Mouse (Mus musculus): ENCODE measurements around the gene Hist1h1d.
"Not testable (repeated sequence)": the region's sequence is repeated elsewhere in the genome, so short reads cannot be mapped to it uniquely, and the experiment has no call there.

The Hist1h1d gene

GRCm38 (mm10) chr13:23573034-23573897 is 20.2 kb downstream of the Hist1h1d start:
- not testable (repeated sequence) for DNase-seq (ENCODE audit: low spot score)

GRCm38 (mm10) chr13:23573898-23574524 is 20.9 kb downstream of the Hist1h1d start, which contains the start of the genes Hist1h2bf and Hist1h2ad:
Gene Hist1h2bf, minus strand, starts transcription at chr13:23574196.
Gene Hist1h2ad, plus strand, starts transcription at chr13:23574381.
- peak; percentile 80 for DNase-seq (ENCODE audit: low spot score)

DNA sequence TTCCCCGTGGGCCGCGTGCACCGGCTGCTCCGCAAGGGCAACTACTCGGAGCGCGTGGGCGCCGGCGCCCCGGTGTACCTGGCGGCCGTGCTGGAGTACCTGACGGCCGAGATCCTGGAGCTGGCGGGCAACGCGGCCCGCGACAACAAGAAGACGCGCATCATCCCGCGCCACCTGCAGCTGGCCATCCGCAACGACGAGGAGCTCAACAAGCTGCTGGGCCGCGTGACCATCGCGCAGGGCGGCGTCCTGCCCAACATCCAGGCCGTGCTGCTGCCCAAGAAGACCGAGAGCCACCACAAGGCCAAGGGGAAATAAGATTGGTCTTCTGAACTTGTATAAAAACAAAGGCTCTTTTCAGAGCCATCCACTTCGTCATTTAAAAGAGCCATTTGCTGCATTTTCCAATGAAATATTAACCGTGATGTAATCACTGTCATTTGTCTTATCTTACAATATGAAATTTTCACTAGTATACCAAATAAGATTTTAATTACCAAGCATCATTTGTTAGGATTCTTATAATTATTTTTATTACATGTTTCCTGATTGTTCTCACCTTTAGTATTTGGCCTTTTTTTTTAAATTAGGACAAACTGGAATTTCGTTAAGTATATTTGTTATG is 21.6 kb downstream of the Hist1h1d start:
- DNase-seq (ENCODE audit: low spot score), result not testable (repeated sequence)

DNA sequence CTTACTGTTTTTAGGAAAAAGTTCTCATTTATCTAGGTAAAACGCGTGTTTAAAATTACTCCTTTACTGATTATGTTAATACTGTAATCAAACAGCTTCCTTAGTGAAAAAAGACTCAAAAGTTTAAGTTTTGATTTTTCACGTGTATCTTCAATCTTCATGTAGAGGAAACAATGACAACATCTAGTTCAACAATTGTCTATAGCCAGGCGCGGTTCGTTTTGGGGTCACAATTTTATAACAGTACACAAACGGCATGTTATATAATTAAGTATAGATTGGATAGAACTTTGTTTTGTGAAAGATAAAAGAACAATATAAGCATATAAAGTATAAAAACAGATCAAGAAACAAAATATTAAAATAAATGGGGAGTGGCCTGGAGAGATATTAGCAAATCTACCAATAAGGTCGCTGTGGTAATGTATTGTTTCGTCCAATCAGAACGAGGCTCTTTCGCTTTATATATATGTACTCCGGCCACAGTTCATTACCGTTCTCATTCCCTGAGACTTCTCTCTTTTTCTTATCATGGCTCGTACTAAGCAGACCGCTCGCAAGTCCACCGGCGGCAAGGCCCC is 22.3 kb downstream of the Hist1h1d start, which contains the start of gene Hist1h3d:
Gene Hist1h3d (plus strand): TSS at position 493 of the 581 bp plus-strand sequence.
- no peak for DNase-seq (ENCODE audit: low spot score)

- DNase-seq (ENCODE audit: low spot score), result not testable (repeated sequence)
Observed at GRCm38 (mm10) chr13:23575864-23576313, 22.8 kb downstream of the Hist1h1d start.

DNA sequence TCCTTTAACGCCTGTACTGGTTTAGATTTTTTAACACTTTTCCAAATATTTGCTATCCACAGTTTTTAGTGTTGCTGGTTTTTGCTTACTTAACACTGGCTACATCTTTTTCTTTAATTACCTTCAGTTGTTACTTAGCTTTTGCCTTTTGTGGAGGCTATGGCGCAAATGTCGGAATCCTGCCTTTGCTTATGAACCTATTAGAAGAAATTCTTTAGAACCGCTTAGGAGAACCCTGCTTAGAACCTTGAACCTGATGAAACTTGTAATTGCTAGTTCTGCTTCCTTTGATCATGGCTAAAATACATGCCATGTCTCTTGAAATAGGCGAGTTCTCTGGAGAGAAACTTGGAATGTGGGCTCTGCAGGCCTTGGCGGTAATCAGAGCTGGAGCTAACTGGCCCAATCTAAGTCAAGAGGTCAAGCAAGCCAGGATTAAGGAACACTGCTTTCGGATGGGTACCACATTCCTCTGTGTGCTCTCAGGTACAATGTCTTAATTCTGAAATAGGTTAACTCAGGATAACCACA is 23.4 kb downstream of the Hist1h1d start:
- no peak for DNase-seq (ENCODE audit: low spot score)

- DNase-seq (ENCODE audit: low spot score), result no peak
Observed at GRCm38 (mm10) chr13:23576906-23577639, 24.0 kb downstream of the Hist1h1d start.

- DNase-seq (ENCODE audit: low spot score), result no peak
Observed at GRCm38 (mm10) chr13:23577835-23578234, 24.8 kb downstream of the Hist1h1d start.

GRCm38 (mm10) chr13:23581408-23582218 is 28.6 kb downstream of the Hist1h1d start, which contains the start of gene Hist1h4d:
Gene Hist1h4d, plus strand, starts transcription at chr13:23581598.
- DNase-seq (ENCODE audit: low spot score), result peak; percentile 91

DNA sequence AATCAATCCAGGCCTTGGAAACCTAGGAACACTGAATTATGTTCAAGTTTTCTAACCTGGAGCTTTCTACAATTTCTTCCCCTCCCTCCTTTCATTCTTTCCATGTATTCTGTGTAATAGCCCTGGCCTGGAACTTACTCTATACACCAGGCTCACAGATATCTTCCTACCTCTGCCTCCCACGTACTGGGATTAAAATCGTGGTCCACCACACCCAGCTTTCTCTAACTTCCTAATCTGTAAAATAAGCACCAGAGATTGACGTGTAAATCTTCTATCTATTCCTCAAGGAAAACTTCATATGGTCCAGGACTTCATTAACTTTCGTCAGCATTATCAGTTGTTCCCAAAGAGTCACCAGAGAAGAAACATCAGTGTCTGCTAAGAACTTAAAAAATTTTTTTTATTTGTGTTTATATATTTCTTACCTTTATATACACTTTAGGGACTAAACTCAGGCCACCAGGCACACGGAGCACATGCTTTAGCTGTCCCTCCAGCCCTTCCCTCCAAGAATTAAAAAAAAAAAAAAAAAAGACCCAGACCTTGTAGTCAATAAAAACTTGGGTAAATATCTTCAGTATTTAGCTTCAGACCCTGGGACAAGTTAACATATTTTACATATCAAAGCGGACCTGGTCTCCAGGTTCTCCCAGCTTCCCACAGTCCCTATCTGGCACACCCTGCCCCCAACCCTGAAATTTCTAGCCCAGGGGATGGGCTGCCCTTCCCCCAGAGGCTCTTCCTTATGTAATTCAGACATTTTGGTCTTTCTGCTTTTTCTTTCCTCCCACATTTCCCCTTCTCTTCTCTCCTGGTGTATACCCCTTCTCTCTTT is 29.4 kb downstream of the Hist1h1d start:
- no peak for DNase-seq (ENCODE audit: low spot score)

GRCm38 (mm10) chr13:23583387-23584068 is 30.5 kb downstream of the Hist1h1d start:
- no peak for DNase-seq (ENCODE audit: low spot score)

DNA sequence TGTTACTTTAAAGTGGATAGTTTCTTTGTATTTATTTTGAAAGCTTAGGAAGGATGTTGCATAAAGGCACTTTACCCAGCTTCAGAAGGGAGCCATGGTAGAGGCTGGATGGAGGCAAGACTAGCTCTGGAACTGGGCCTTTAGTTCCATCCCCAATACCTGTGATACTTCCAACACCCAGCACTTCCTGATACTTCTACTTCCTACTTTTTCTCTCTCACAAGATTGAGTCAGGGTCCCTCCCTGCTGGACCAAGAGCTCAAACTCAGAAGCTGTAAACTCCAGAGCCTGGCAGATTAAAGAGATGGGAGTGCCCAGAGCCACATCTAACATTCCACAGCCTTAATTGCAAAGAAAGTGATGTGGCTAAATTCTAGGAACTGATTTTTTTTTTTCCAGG is 31.3 kb downstream of the Hist1h1d start:
- no peak for DNase-seq (ENCODE audit: low spot score)

GRCm38 (mm10) chr13:23585029-23585441 is 32.0 kb downstream of the Hist1h1d start:
- peak; percentile 74 for DNase-seq (ENCODE audit: low spot score)

DNA sequence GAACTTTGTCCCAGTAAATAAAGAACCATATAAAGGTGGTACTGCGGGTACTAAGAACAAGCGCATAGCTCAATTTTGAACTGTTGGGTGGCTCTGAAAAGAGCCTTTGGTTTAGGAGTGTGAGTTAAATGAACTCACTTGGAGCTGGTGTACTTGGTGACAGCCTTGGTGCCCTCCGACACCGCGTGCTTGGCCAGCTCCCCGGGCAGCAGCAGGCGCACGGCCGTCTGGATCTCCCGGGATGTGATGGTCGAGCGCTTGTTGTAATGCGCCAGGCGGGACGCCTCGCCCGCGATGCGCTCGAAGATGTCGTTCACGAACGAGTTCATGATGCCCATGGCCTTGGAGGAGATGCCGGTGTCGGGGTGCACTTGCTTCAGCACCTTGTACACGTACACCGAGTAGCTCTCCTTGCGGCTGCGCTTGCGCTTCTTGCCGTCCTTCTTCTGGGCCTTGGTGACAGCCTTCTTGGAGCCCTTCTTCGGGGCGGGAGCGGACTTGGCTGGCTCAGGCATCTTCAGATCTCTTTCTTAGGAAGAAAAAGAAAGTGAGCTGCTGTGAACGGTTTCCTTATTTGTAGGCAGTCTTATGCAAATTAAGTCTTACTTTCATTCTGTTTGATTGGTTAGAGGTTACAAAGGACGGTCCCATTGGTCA is 32.5 kb downstream of the Hist1h1d start:
- DNase-seq (ENCODE audit: low spot score), result peak; percentile 58

- DNase-seq (ENCODE audit: low spot score), result no peak
Observed at GRCm38 (mm10) chr13:23586099-23586939, 33.3 kb downstream of the Hist1h1d start.

DNA sequence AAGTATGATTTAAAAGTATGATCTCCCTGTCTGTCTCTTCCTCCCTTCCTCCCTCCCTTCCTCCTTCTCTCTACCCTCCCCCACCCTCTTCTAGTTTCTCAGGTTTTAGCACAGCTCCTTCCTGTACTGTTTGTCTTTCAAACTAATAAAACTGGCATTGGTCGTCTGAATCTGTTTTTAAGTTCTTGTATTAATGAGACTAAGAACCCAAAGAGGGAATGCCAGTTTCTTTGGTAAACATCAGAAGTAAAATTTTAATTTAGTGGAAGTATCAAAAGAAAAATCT is 33.8 kb downstream of the Hist1h1d start:
- no peak for DNase-seq (ENCODE audit: low spot score)

- no peak for DNase-seq (ENCODE audit: low spot score)
Observed at GRCm38 (mm10) chr13:23591206-23591605, 38.1 kb downstream of the Hist1h1d start.

Measured in testis, postnatal 10 days (tissue).